Mouse (Mus musculus) liver, postnatal 0 days (tissue): ENCODE measurements at regions not wholly inside any gene's neighbourhood (a gene's known extent, or its start where the extent isn't known, plus 50 kb on each side); places are given as distances from the start of the nearest gene placed in this dataset.

Experiments used
- CTCF ChIP-seq: sonication (generic); IDR thresholded peaks from 2 replicates; pipeline ENCODE4 v1.5.1; 2016; ENCODE audit warnings: antibody characterized with exemption, low read depth
- EP300 ChIP-seq: IDR thresholded peaks from 2 replicates; pipeline ENCODE4 v1.6.1; 2016; ENCODE audit warnings: antibody characterized with exemption, low read depth, mild to moderate bottlenecking

GRCm38 (mm10) chr1:52397460-52397859 lies 103.0 kb downstream of the Nab1 start:
- TF ChIP-seq EP300: no peak
- TF ChIP-seq CTCF: no peak
